Mouse (Mus musculus) ES-CJ7 (cell line): ENCODE measurements around the gene Abraxas2.

ENCODE experiments used
- DNase-seq: peaks from one replicate; pipeline ENCODE4 v3.0.0; 2011; ENCODE audit warnings: low read depth, low spot score

Gene Abraxas2

GRCm38 (mm10) chr7:132859042-132859958, at the start of gene Abraxas2:
Abraxas2 (plus strand) TSS chr7:132859225.
- DNase-seq: peak; percentile 90

GRCm38 (mm10) chr7:132809721-132810120, 49.3 kb upstream of the Abraxas2 start:
- no peak for DNase-seq

GRCm38 (mm10) chr7:132810368-132810767, 48.7 kb upstream of the Abraxas2 start:
- DNase-seq: no peak

GRCm38 (mm10) chr7:132810879-132811278, 48.1 kb upstream of the Abraxas2 start:
- DNase-seq: peak; percentile 90

- no peak for DNase-seq
Measured at GRCm38 (mm10) chr7:132811716-132812618, 47.1 kb upstream of the Abraxas2 start.

GRCm38 (mm10) chr7:132812619-132813415, 46.2 kb upstream of the Abraxas2 start:
- peak; percentile 29 for DNase-seq

GRCm38 (mm10) chr7:132813416-132814088, 45.5 kb upstream of the Abraxas2 start, which contains the start of gene Fam53b:
Fam53b (minus strand) TSS chr7:132813886.
- DNase-seq: peak; percentile 36

- DNase-seq: no peak
Measured at GRCm38 (mm10) chr7:132814089-132814450, 45.0 kb upstream of the Abraxas2 start.

- DNase-seq: no peak
Measured at GRCm38 (mm10) chr7:132815081-132815480, 43.9 kb upstream of the Abraxas2 start.

GRCm38 (mm10) chr7:132816528-132816927, 42.5 kb upstream of the Abraxas2 start:
- no peak for DNase-seq

- DNase-seq: no peak
Measured at GRCm38 (mm10) chr7:132817056-132817455, 42.0 kb upstream of the Abraxas2 start.

GRCm38 (mm10) chr7:132820692-132821091, 38.3 kb upstream of the Abraxas2 start:
- no peak for DNase-seq

- DNase-seq: no peak
Measured at GRCm38 (mm10) chr7:132823832-132824231, 35.2 kb upstream of the Abraxas2 start.

GRCm38 (mm10) chr7:132824346-132825022, 34.5 kb upstream of the Abraxas2 start:
- no peak for DNase-seq

GRCm38 (mm10) chr7:132830955-132831354, 28.1 kb upstream of the Abraxas2 start:
- DNase-seq: no peak

- DNase-seq: no peak
Measured at GRCm38 (mm10) chr7:132841287-132841686, 17.7 kb upstream of the Abraxas2 start.

GRCm38 (mm10) chr7:132842455-132842854, 16.6 kb upstream of the Abraxas2 start:
- no peak for DNase-seq

- no peak for DNase-seq
Measured at GRCm38 (mm10) chr7:132843152-132843551, 15.9 kb upstream of the Abraxas2 start.

- DNase-seq: peak; percentile 92
Measured at GRCm38 (mm10) chr7:132852173-132852844, 6.7 kb upstream of the Abraxas2 start, which contains the start of gene Eef1akmt2. Eef1akmt2 (minus strand) TSS chr7:132852673.

GRCm38 (mm10) chr7:132853361-132853760, 5.7 kb upstream of the Abraxas2 start:
- no peak for DNase-seq
